Mouse (Mus musculus) gastrocnemius, postnatal 10 days (tissue): ENCODE measurements at regions not wholly inside any gene's neighbourhood (a gene's known extent, or its start where the extent isn't known, plus 50 kb on each side); places are given as distances from the start of the nearest gene placed in this dataset.
A peak's percentile ranks its signal among the peaks of the same experiment; 100 is the strongest.

Experiments used
- DNase-seq: peaks from one replicate; pipeline ENCODE4 v3.0.0; 2021; ENCODE audit warnings: mixed read lengths

DNA sequence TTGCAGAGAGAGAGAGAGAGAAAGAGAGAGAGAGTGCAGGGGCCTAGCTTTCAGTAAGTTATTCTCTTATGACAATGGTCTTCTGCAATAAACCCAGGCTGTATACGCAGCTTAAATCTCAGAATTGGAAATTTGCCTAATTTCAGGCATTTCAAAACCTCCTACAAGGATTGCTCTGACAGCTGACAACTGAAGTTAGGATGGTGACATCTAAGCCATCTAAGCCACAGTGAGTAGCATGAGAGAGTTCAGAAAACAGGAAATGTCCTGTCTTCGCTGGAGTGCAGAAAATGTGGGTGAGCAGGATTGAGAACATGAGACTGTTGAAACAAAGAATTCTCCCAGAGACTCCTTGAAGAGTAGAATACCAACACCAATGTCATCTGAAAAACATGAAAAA, 56.8 kb downstream of the Fam110c start:
- DNase-seq, result no peak

DNA sequence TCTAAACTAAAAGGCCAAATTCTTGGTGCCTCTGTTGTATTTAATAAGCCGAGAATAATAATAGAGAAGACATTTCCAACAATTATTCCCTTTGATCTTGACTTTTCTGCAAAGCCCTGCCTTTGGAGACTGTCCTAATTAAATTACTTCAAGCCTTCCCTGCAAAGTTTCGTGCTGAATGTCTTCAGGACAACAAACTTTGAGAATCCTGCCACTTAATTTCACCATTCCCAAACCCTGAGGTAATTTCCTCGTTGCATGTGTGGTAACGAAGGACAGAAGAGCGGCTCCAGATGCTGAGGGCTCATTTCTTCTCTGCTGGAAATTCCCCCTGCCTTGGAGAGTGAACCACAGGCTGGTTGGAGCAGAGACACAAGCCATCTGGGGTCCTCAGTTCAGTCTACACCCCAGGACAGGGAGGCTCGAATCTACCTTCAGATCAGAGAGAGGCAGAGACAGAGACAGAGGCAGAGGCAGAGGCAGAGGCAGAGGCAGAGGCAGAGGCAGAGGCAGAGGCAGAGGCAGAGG, 60.9 kb downstream of the Fam110c start:
- DNase-seq, result no peak

GRCm38 (mm10) chr12:31136364-31136763, 62.7 kb downstream of the Fam110c start:
- DNase-seq, result no peak

DNA sequence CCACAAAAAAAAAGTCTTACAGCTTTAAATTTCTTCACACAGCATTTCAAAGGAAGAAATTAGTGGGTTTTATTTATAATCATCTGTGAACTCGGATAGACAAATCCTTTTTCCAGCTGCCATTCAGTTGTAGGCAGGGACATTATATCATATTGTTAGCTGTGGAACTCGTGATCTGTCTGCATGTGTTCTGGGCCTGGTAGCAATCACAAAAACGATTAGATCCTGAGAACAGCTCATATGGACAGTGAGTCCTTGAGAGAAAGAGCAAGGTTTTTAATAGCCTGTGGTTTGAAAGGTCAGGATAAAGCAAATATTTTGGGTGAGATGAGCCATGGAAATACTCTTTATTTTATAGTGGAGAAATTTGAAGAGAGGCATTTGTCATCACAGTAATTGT, 63.2 kb downstream of the Fam110c start:
- DNase-seq, result no peak

- no peak for DNase-seq
Measured at GRCm38 (mm10) chr12:31137431-31137830, 63.8 kb downstream of the Fam110c start.

DNA sequence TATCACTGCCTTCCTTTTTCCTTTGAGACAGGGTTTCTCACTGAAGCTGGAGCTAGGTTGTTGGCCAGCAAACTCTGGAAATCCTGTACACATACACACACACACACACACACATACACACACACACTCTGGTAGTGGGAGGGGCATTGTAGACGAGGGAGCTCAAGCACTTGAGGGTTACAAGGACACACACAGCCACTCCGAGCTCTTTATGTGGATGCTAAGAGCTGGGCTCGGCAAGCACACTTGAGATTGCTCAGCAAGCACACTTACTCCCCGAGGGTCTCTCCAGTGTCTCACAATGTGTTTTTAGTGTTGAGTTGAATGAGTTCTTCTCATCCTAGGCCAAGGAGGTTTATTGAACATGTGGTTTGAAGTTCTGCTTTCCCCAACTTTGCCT, 66.2 kb downstream of the Fam110c start:
- DNase-seq, result no peak

DNA sequence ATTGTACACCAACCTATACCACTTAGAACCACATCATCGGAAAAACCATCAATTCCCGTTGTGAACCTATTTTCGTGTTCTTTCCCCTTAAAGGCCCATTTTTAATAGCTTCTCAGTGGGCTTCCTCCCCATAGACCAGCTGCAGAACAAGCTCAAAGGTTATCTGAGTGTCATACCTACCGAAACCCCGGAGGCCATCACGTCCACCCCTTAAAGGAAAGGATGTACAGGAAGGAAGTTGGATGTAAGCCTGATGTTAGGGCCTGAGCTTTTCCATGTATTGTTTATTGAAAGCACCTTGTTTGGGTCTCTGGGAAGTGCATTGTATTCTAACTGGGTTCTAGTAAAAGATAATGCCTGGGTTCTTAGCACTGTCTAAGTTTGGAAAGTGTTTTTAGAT, 69.6 kb downstream of the Fam110c start:
- DNase-seq, result no peak

DNA sequence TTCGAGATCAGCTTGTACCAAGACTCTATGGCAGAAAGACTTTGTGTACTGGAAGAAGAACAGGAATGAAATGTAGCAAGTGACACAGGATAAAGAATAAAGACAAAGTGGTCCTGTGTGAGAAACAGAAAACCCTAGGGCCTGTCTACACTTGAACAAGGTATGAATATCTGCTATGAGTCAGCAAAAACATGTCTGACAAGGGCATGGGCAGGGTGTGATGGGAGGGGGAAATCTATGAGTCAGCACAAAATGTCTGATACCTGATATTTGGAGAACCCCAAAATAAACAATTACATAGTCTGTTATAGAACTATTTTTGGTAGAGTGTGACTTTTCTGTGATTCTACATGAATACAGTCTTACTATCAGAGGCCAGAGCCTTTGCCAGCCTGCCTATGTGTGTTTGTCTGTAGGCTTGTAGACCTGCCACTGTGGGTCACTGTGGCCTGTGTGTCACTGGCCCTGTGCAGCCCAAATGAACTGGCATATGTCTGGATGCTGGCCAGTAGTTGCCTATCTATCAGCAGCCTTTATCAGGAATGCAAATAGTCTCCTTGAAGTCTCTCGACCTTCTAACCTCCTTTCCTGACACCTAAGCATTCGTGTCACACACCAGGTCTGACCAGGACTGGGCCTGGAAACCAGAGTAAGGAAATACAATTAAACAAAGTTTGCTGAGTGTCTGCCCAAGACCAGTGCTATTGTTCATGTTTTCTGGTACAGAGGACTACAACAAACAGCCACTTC, 71.5 kb downstream of the Fam110c start:
- no peak for DNase-seq

- DNase-seq, result no peak
Measured at GRCm38 (mm10) chr12:31148417-31149356, 75.0 kb downstream of the Fam110c start.

DNA sequence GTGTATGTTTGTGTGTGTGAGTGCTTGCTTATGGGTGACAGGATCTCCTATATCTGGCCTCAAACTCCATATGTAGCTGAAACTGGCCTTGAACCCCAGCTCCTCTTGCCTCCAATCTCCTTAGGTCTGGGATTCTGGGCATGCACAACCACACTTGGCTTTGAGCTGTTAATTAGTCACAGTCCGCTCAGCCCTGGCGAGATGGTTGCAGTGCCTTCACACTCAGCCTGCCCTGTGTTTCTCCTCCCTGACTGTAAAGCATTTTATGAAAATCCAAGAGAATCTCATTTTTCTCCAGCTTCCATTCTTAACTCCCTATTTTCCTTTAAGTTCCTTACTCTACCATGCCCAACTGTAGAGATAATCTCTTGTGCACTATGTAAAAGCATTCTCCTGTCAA, 80.1 kb downstream of the Fam110c start:
- DNase-seq, result no peak

DNA sequence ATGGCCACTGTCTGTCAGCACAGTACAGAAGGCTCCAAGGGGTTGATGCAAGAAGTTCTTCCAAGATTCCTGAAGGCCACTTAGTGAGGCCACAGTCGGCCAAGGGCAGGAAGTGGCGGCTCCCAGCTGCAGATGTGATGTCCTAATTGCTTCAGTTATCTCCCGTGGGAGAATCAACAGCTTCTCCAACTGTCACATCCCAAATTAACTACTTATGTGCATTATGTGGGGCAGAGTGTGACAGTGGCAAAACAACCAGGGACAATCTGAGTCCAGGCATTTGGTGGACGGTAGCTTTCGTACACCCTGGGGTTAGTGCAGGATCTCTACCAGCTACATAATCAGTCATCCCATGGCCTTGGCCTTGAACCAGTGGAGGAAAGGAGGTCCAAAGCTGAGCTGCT, 80.9 kb downstream of the Fam110c start:
- no peak for DNase-seq

DNA sequence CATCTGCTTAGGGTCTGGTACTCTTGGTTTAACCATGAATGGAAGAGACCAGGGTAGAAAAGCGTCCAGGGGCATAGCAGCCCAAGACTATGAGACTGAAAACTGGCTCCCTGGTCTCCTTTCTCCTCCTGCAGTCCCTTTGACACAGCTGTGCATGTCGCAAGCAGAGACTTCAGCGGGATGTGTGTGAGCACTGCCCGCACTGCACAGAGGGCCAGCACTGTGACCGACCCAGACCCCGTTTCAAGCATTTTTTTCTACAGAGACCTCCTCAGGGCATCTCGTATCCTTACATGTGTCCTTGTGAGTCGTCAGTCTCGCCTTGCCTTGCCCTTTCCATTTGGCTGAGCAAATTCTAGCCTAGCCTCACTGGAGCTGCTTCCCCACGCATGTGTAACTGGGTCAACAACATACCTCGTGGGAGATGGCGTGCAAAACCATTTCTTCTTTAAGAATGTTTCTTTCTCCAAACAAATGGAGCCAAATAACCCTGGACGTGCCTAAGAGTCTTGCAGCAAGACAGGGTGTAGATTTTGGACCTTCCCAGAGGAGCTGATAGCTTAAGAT, 82.6 kb downstream of the Fam110c start:
- DNase-seq, result no peak

- no peak for DNase-seq
Measured at GRCm38 (mm10) chr12:31157453-31157852, 83.1 kb upstream of the Gm6993 start.

DNA sequence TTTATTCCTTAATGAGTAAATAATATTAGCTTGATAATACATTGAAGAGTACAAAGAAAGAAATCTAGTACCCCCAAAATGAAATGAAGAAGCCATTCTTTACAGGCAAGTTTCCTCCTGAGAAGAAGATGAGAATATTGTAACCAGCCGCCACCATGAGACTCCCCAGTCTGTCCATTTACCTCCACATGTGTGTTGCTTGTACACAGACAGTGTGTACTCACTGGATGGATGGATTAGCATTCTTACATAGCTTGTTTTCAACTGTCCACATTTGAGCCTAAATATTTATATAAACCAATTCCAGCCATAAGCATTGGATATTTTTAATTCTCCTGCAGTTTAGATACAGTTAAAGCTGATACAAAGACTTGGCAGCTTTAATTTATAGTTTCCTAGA, 82.7 kb upstream of the Gm6993 start:
- no peak for DNase-seq

- DNase-seq, result no peak
Measured at GRCm38 (mm10) chr12:31158885-31159284, 81.7 kb upstream of the Gm6993 start.

DNA sequence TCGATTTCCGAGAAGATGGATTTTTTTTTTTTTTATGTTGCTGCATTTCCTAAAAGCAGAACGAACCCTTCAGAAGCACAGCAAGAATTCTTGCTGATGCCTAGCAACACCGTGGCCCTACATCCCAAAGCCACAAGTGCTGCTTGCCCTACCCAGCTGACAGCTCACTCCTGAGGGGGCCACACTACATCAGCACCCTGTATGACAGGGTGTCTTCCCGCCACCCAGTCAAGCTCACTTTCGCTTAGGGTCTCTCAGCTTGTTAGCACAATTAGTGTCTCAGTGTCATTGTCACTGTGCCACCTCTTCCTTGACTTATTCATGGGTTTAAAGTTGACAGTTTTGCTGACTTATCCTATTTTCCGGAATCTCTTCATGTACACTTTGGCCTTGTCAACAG, 81.2 kb upstream of the Gm6993 start:
- DNase-seq, result no peak

DNA sequence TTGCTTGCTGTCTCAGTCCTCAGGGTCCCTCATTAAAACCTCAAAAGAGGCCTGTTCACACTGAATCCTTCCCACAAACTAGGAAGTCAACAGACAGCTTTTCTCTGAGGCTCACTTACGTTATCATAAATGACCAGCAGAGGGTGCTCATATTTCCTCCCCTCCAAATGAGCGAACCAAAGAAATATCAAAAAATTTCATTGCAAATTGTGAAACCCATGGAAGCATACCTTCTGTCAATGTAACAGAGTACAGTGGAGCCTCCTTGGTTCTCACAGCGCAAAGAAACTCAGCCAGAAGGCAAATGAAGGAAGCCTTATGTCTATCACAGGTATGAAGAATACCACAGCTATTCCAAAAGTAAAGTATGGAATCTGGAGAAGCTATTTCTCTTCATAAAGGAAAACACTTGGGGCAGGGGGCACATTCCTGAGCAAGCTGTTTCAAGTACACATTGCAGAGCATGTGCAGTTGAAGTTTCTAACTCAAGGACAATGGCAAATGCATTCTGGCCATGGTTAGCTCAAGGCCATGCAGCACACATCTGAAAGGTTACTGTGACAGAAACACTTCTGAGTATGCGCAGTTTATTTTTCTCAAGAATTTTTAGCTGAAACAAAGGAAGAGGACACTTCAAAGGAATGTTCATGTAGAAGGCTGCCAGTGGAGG, 72.2 kb upstream of the Gm6993 start:
- DNase-seq, result no peak

DNA sequence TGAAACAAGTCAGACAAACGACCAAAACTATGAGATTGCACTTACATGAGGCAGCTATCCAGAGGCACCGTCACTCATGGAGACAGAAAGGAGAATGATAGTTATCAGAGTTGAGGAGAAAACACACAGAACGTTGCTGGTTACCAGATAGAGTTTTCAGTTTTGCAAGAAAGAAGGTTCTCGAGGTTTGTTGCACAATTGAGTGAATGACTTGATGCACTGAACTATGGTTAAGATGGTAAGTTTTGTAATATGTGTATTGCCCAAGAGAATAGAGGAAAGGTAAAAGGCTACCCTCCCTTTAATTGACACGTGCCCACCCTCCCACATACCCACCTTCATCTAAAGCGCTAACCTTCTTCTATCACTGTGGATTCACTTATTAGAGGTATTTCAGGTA, 70.5 kb upstream of the Gm6993 start:
- DNase-seq, result no peak

- peak; percentile 48 for DNase-seq
Measured at GRCm38 (mm10) chr12:31170546-31171160, 69.9 kb upstream of the Gm6993 start.

- no peak for DNase-seq
Measured at GRCm38 (mm10) chr12:31171992-31172391, 68.6 kb upstream of the Gm6993 start.

DNA sequence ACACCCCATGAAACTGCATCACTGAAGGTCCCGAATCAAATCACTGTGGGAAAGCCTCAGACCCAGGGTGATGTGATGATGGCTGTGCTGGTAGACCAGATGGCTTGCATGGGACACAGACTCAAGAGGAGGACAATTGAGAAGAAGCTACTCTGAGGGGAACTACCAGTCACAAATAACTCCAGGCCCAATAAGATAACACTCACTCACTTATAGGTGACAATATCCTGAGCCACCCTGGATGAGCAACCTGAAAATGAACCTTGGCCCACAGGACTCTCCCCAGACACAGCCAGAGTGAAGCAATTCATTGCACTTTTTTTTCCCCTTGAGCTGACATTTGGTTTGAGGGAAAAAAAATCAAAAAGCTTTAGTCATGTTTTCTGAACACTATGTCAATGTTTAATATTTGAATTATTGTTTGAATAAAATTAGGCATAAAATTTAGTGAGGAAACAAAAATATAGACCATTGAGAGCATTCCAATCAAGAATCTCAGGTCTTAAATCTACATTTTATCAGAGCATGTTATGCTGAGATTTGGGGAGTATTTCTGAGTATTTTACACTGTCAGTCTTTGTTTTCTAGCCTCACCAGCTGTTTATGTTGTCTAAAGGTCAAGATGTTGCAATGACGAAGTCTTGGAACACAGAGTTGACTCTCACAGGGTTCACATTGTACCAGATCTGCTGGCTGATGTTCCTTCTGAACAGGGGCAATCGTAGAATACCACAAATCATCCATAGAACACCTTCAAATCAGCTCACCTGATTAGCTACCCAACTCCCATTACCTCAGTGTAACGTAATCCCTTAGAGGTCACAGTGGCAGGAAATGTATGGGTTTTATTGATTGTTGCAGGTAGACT, 67.9 kb upstream of the Gm6993 start:
- no peak for DNase-seq
